Mouse (Mus musculus) megakaryocyte, embryonic 14.5 days (primary cell): ENCODE data around the gene Tex2. TPM values are rescaled to one million over a fixed set of nuclear protein-coding genes. Genes with fewer than 3 reads are reported as not detected.
"Not testable (repeated sequence)": the region's sequence is repeated elsewhere in the genome, so short reads cannot be mapped to it uniquely, and the experiment has no call there.

ENCODE experiments used
- H3K27me3 ChIP-seq: replicated peaks from 2 replicates; pipeline ENCODE3; 2012; ENCODE audit warnings: inconsistent platforms
- H3K36me3 ChIP-seq: replicated peaks from 2 replicates; pipeline ENCODE3; 2012; ENCODE audit warnings: low read length, inconsistent platforms, mixed read lengths
- H3K4me1 ChIP-seq: 2 replicates; pipeline ENCODE4 v1.6.1; 2012; ENCODE audit warnings: inconsistent platforms
- H3K4me3 ChIP-seq: replicated peaks from 2 replicates; pipeline ENCODE3; 2012; ENCODE audit warnings: moderate library complexity, mild to moderate bottlenecking, inconsistent platforms
- H3K9me3 ChIP-seq: 2 replicates; pipeline ENCODE4 v1.6.1; 2012; ENCODE audit warnings: inconsistent platforms
- FLI1 ChIP-seq: IDR thresholded peaks from 2 replicates; pipeline ENCODE4 v1.6.1; 2012; ENCODE audit warnings: low read length, inconsistent platforms, mixed read lengths
- GATA1 ChIP-seq: IDR thresholded peaks from 3 replicates; pipeline ENCODE4 v1.6.1; 2012; ENCODE audit warnings: mixed read lengths, low read length, inconsistent platforms, borderline replicate concordance
- polyA plus RNA-seq: library from polyadenylated mRNA; stranded (reverse); fragments of >175 nt; gene quantifications from 2 replicates; pipeline ENCODE4 v1.2.3, GENCODE M21; 2012; ENCODE audit warnings: low replicate concordance; ENCODE audit not compliant: insufficient read depth

Tex2 gene
- polyA plus RNA-seq, 1 experiment, result 7.4 TPM

DNA sequence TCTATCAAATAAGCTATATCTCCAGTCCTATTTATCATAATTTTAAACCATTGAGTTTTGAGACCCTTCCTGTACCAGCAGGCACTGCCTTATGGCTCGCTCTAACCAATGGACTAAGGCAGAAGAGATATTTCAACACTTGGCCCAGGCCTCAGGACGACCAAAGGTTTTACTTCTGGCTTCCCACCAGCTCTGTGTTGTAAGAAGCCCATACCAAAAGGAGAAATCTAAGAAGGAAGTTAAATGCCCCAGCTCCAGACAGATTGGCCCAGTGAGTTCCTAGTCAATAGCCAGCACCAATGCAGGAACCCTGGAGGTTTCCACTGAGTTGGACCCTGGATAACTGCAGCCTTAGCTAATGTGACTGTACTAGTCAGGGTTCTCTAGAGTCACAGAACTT is 10.4 kb upstream of the Tex2 start:
- peaks cover 90% of the 10 kb centered on the region for H3K4me1 ChIP-seq
- no peaks in the 10 kb centered on the region for H3K9me3 ChIP-seq
- no peaks in the 10 kb centered on the region for H3K27me3 ChIP-seq
- H3K36me3 ChIP-seq, result peaks cover 3% of the 10 kb centered on the region
- no peak for TF ChIP-seq GATA1
- no peak for TF ChIP-seq FLI1
- no peak overlapping the region for H3K4me3 ChIP-seq

DNA sequence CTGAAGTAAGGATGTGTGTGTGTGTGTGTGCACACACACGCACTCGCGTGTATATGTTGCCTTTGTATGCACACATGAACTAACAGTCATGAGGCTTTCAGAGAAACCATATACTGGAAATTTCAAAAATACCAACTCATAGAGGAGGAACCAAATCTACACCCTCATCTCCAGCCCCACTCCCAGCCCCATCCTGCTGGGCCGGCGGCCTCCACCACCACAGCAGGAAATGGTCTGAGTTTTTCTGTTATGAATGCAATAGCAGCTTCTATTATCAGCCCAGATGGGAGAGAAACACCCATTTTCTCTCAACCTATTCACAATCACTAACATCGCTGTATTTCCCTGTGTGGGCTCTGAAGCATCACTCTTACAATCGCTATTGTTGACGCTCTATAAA is 8.8 kb upstream of the Tex2 start:
- Histone ChIP-seq H3K4me3 (peak overlapping the region; percentile 57), H3K4me1 (peaks cover 80% of the 10 kb centered on the region), H3K27me3 (no peaks in the 10 kb centered on the region), H3K36me3 (peaks cover 3% of the 10 kb centered on the region), H3K9me3 (no peaks in the 10 kb centered on the region)
- TF ChIP-seq FLI1 (no peak), GATA1 (no peak)

DNA sequence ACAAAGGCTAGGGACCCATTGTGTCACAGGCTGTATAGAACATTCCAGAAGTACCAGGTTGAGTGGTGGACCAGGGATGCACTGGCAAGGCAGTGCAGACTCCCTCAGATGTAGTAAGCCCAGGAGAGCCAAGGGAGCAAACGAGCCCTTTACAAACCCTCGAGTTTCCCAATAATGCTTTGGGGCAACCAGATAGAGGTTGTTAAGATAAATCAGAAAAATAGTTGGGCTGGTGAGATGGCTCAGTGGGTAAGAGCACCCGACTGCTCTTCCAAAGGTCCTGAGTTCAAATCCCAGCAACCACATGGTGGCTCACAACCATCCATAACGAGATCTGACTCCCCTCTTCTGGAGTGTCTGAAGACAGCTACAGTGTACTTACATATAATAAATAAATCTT is 5.5 kb upstream of the Tex2 start:
- H3K4me3 ChIP-seq, H3K9me3 ChIP-seq, H3K27me3 ChIP-seq, H3K36me3 ChIP-seq: not testable (repeated sequence)
- H3K4me1 ChIP-seq, result peaks cover 69% of the 10 kb centered on the region

DNA sequence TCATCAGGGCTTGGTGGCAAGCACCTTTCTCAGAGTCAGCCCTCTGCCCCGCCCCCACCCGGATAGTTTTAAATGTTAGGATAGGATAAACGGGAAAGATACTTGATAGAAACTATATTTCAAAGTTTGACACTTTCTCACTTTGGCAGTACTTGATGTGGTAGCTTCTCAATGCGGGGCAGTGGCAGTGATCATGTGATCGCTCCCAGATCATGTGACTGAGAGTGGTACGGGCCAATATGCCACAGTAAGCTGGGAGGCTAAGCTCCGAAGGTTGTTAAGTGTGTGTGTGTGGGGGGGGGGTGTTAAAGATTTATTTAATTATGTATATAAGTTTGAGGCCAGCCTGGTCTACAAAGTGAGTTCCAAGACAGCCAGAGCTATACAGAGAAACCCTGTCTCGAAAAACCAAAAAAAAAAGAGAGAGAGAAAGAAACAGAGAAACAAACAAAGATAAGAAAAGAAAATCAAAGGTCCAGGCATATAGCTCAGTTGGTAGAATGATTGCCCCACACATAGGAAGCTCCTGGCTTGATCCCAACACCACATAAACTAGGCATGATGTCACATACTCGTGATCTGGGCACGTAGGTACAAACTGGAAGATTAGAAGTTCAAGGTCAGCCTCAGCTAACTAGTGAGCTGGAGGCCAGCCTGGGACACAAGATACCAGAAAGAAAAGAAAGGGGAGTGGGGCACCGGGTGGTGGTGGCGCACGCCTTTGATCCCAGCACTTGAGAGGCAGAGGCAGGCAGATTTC is 4.8 kb upstream of the Tex2 start:
- H3K36me3 ChIP-seq, result no peaks in the 10 kb centered on the region
- no peaks in the 10 kb centered on the region for H3K27me3 ChIP-seq
- TF ChIP-seq GATA1 (no peak), FLI1 (no peak)

DNA sequence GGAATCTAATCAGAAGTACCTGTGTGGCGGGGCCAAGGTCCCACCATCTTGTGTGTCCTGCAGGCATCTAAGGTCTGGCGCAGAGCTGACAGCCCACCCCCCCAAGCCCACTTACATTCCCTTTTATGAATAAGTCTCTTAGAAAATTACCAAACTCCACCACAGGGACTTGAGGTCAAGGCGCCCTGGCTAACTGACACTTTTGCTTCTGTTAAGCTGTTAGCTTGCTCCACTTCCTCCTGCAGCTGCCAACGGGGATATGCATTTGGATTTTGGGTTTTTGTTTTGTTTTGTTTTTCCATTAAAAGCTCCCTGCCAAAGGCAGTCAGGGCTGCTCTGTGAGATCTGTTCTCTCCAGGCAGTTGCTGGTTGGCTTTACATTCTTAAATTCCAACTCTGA is 2.3 kb upstream of the Tex2 start:
- Histone ChIP-seq H3K4me3 (no peak overlapping the region), H3K36me3 (no peaks in the 10 kb centered on the region), H3K9me3 (no peaks in the 10 kb centered on the region), H3K27me3 (no peaks in the 10 kb centered on the region), H3K4me1 (peaks cover 53% of the 10 kb centered on the region)
- TF ChIP-seq FLI1 (no peak), GATA1 (no peak)

More for the DNA sequence above, 4.8 kb upstream of the Tex2 start:
- Histone ChIP-seq H3K4me3 (no peak overlapping the region), H3K4me1 (peaks cover 67% of the 10 kb centered on the region), H3K9me3 (no peaks in the 10 kb centered on the region)

DNA sequence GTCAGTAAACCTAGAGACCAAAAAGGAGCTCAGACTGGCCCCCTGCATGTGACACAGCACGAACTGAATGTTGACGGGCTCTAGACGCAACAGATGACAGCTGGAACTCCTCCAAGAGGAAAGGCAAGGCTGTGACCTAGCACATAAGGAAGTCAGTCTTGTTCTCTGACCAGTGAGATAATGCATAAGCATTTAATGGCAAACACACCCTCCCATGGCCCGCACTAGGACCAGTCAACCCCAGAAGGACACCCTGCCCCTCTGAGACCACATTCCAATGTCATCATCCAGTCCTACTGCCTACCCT is 1.1 kb upstream of the Tex2 start:
- TF ChIP-seq FLI1, result no peak
- no peak for TF ChIP-seq GATA1
- Histone ChIP-seq H3K4me1 (peaks cover 53% of the 10 kb centered on the region), H3K4me3 (peak overlapping the region; percentile 79)

DNA sequence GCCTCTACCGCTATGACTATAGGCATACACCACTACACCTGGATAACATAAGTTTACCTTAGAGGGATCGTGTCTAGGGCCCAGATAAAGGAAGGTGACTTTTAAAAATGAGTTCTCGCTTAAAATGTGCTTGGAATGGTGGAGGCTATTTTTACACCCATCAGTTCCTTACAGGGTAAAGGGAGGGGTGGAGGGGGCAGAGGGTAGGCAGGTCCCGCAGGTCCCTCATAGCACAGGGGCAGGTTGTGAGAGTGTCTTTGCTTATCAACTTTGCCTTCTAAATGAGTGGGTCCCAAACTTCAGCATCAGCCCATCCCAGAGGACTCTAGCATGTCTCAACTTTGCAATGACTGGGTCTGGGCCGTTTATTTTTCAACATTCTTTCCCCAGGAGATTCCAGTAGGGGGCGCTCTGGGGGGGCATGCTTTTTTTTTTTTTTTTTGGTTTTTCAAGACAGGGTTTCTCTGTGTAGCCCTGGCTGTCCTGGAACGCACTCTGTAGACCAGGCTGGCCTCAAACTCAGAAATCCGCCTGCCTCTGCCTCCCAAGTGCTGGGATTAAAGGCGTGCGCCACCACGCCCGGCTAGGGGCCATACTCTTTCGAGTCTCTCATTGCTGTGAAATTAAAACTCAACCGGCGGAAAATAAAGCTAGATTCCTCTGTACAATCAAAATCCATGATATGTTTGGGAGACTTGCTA is 565 bp upstream of the Tex2 start:
- Histone ChIP-seq H3K27me3 (no peaks in the 10 kb centered on the region), H3K4me1 (peaks cover 56% of the 10 kb centered on the region), H3K9me3 (no peaks in the 10 kb centered on the region), H3K36me3 (peaks cover 2% of the 10 kb centered on the region), H3K4me3 (peak overlapping the region; percentile 93)
- TF ChIP-seq GATA1 (no peak), FLI1 (no peak)

More for the DNA sequence above, 1.1 kb upstream of the Tex2 start:
- no peaks in the 10 kb centered on the region for H3K9me3 ChIP-seq
- no peaks in the 10 kb centered on the region for H3K27me3 ChIP-seq
- H3K36me3 ChIP-seq, result peaks cover 2% of the 10 kb centered on the region

DNA sequence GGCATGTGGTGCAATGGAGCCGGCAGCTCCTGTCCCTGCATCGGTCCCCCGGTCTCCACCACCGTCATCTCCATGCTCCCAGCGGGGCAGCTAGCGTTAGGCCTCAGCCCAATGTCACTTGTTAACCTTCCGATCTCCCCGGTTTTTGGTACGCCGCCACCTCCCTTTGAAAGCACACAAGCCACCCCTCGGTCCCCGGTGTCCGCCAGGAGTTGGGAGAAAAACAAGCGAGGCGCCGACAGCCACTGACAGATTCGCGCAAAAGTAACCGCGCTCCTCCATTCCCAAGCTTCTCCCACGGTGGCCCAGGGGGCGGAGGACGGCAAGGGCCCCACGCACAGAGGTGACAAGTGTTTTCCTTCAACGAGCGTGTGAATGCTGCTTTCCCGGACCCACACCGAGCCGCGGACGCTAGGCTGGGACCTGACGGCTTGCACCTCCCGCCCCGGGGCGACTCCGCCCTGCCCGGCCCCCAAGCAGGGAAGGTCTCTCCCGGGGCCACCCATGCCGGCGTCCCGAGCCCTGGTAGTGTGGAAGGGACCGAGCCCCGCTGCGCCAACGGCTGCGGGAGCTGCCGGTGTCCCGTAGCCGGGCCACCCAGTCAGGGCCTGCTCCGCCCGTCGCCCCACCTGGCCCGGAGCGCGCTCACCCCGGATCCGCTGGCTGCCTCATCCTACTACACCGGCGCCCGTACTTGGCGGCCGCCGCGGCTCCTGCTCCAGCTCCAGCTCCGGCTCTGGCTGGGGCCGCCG is 838 bp downstream of the Tex2 start:
- H3K36me3 ChIP-seq, result peaks cover 5% of the 10 kb centered on the region
- TF ChIP-seq FLI1 (no peak), GATA1 (no peak)
- H3K27me3 ChIP-seq, result no peaks in the 10 kb centered on the region
- H3K4me1 ChIP-seq, result peaks cover 67% of the 10 kb centered on the region
- H3K9me3 ChIP-seq, result no peaks in the 10 kb centered on the region
- H3K4me3 ChIP-seq, result peak overlapping the region; percentile 93

DNA sequence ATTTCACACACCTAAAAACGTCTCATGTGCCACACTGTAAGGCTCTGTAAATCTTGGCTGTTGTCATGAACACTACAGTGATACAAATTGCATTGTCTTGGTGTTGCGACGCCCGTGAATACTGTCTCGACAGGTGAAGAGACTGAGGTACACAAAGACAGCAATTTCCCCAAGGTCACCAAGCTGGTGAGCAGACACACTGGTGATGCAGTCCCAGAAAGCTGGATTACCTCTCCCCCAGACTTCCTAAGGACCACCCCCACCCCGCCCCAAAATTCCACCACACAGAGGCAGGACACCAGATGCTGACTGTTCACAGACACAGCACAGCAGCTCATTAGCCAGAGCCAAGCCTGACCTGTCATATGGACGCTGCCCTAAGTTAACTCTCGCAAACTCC is 3.5 kb downstream of the Tex2 start:
- 0 out of 2 replicates have a peak, but pooled peaks cover under 1% of the 10 kb centered on the region for H3K9me3 ChIP-seq
- H3K36me3 ChIP-seq, result peaks cover 27% of the 10 kb centered on the region
- TF ChIP-seq GATA1 (no peak), FLI1 (no peak)
- peaks cover 77% of the 10 kb centered on the region for H3K4me1 ChIP-seq
- H3K27me3 ChIP-seq, result no peaks in the 10 kb centered on the region
- H3K4me3 ChIP-seq, result peak overlapping the region; percentile 80

DNA sequence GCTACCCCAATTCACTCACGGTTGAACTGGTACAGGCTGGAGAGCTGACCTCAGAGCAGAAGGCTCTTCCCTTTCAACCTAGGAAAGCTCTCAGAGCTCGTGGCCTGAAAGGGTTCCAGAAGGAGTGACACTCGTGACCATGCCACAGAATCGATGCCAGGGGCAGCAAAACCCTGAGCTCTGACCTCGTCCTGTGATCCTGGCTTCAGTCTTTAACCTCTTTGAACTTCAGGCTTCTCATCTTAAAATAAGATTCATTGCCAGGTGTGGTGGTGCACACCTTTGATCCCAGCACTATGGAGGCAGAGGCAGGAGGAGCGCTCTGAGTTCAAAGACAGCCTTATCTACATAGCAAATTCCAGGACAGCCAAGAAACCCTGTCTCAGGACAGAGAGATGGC is 5.9 kb downstream of the Tex2 start:
- peaks cover 85% of the 10 kb centered on the region for H3K4me1 ChIP-seq

More for the DNA sequence above, 5.9 kb downstream of the Tex2 start:
- Histone ChIP-seq H3K4me3 (no peak overlapping the region), H3K36me3 (peaks cover 48% of the 10 kb centered on the region), H3K9me3 (0 out of 2 replicates have a peak, but pooled peaks cover 4% of the 10 kb centered on the region), H3K27me3 (no peaks in the 10 kb centered on the region)
- TF ChIP-seq GATA1 (no peak), FLI1 (no peak)
